Mouse (Mus musculus) olfactory bulb, adult 2 months (tissue): ENCODE data around the gene Cox10.

Experiments used
- CTCF ChIP-seq: fragments of 200-500 bp; IDR thresholded peaks from 2 replicates; pipeline ENCODE4 v1.5.1; 2012; ENCODE audit warnings: low read depth, mild to moderate bottlenecking, low read length, moderate library complexity; ENCODE audit not compliant: insufficient read depth
- POLR2A ChIP-seq: fragments of 200-500 bp; IDR thresholded peaks from 2 replicates; pipeline ENCODE4 v1.6.1; 2012; ENCODE audit warnings: mild to moderate bottlenecking, low read depth, low read length, moderate library complexity; ENCODE audit not compliant: insufficient read depth

GRCm38 (mm10) chr11:63970818-63971217 is 108.5 kb downstream of the Cox10 start:
- TF ChIP-seq CTCF (no peak), POLR2A (no peak)
